Mouse (Mus musculus) megakaryocyte, embryonic 14.5 days (primary cell): ENCODE measurements around the gene Pjvk.

Experiments used
- FLI1 ChIP-seq: IDR thresholded peaks from 2 replicates; pipeline ENCODE4 v1.6.1; 2012; ENCODE audit warnings: low read length, inconsistent platforms, mixed read lengths
- GATA1 ChIP-seq: IDR thresholded peaks from 3 replicates; pipeline ENCODE4 v1.6.1; 2012; ENCODE audit warnings: mixed read lengths, low read length, inconsistent platforms, borderline replicate concordance

DNA sequence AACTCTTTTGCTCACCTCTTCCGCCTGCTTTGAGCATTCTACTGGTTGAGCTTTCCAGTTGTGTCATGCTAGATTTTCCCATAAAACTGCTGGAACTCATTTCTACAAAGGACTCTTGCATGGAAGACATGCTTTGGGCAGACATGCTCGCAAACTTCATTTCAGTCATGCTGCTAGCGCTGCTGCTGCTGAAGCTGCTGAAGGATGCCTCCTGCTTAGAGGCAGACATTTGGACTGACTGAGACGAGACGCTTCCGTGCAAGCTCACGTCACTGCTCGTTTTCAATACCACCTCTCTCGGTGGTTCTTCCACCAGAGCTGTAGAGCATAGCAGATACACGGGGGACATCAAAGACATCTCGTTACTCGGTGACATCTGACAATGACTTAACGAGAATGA, 57.4 kb downstream of the Pjvk start:
- no peak for TF ChIP-seq GATA1
- no peak for TF ChIP-seq FLI1
